Mouse (Mus musculus): ENCODE measurements around the gene Pcyt2.

DNA sequence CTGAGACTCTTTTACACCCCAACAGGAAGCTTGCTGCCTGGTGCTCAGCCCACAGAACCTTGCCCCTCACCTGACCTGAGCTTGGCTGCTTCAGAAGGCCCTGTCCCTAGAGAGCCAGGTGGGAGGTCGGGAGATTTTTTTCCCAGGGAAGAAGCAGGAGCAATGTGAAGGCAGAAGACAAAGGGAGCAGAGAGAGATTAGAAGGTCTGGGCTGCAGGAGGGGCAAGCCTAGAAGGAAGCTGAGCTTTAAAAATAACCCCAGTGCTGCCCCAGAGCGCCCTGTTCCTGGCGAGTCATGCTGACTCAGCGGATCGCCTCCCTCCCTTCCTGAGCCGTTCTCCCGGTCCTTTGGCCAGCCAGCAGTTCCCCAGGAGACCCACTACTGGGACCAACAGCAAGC is 12.2 kb upstream of the Pcyt2 start:
- TF ChIP-seq CTCF (IDR thresholded peaks at IDR 0.05; ENCODE audit: borderline replicate concordance, control insufficient read depth, extremely low read depth, insufficient read depth, low read length, poor library complexity) (no peak), POLR2A (IDR thresholded peaks at IDR 0.05; ENCODE audit: control insufficient read depth, extremely low read depth, insufficient read depth, low read length, poor library complexity) (no peak)
